26 mouse cellular contexts compared by ENCODE assay signal in the genomic region with DNA sequence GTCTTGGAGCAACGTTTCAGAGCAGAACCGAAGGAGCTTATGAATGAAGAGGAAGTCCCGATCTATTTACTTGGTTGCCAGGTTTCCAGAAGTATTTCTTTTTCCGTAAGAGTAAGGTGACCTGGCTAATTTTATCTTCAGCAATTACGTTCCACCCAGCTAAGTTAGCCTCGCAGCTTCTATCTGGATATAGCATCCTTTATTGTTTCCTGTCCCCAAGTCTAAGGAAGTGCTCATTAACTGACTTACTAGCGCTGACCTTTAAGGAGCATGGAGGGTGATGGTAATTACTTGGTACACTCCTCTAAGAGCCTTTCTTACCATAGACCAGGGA. TPM values are rescaled to one million over a fixed set of nuclear protein-coding genes. Genes with fewer than 3 reads are reported as not detected.
"Had no signal": no experiment of that assay in that cellular context is flagged by ENCODE, and none has a peak within 500 bp of the region (broad histone marks: within the 10 kb centered on the region; RNA-seq: fewer than 3 reads in every experiment).

No protein-coding gene starts in this region.

- H3K36me3 ChIP-seq: limb, embryonic 10.5 days; limb, embryonic 13.5 days; liver, embryonic 12.5 days; liver, embryonic 15.5 days; lung, embryonic 15.5 days; neural tube, embryonic 13.5 days had no signal

- H3K4me1 ChIP-seq: liver, embryonic 12.5 days; liver, embryonic 15.5 days; neural tube, embryonic 13.5 days had no signal

- H3K4me3 ChIP-seq: limb, embryonic 10.5 days; limb, embryonic 13.5 days; liver, embryonic 12.5 days; liver, embryonic 15.5 days; lung, embryonic 15.5 days; myocyte; neural tube, embryonic 13.5 days had no signal

- H3K9me3 ChIP-seq: limb, embryonic 10.5 days; limb, embryonic 13.5 days; liver, embryonic 12.5 days; liver, embryonic 15.5 days; lung, embryonic 15.5 days; neural tube, embryonic 13.5 days had no signal

- H3K27me3 ChIP-seq: liver, embryonic 12.5 days; liver, embryonic 15.5 days; lung, embryonic 15.5 days had no signal

- DNase-seq: kidney, adult 18-20 months; kidney, adult 9 months; kidney, postnatal 14 days; kidney, postnatal 4 days; liver; lung, adult 18-20 months; lung, postnatal 10 days; lung, postnatal 4 days; midbrain, embryonic 14.5 days; thymus, adult 2 months; thymus, postnatal 14 days; thymus, postnatal 4 days had no signal

- H3K27ac ChIP-seq: limb, embryonic 10.5 days; limb, embryonic 13.5 days; liver, embryonic 12.5 days; liver, embryonic 15.5 days; lung, embryonic 15.5 days; neural tube, embryonic 13.5 days; stomach, postnatal 0 days had no signal

- H3K9ac ChIP-seq: limb, embryonic 13.5 days; liver, embryonic 12.5 days; liver, embryonic 15.5 days; lung, embryonic 15.5 days; neural tube, embryonic 13.5 days had no signal

RNA-seq across cellular contexts. Expression of a gene that starts 32.2 kb away (rescaled TPM):
- total RNA-seq: megakaryocyte progenitor cell, adult 5-6 weeks; megakaryocyte-erythroid progenitor cell, adult 5-6 weeks; monocyte, adult 5-6 weeks; neutrophil, adult 5-6 weeks had no signal
- polyA plus RNA-seq: liver, embryonic 12.5 days; liver, embryonic 15.5 days had no signal

RNA-seq across cellular contexts. Expression of a gene that starts 54.8 kb away (rescaled TPM):
- total RNA-seq: megakaryocyte progenitor cell, adult 5-6 weeks; megakaryocyte-erythroid progenitor cell, adult 5-6 weeks; monocyte, adult 5-6 weeks; neutrophil, adult 5-6 weeks had no signal
- polyA plus RNA-seq: small intestine, adult 2 months; spleen, adult 2 months; thymus, adult 2 months had no signal
